Mouse (Mus musculus) heart, adult 2 months (tissue): ENCODE measurements at regions not wholly inside any gene's neighbourhood (a gene's known extent, or its start where the extent isn't known, plus 50 kb on each side); places are given as distances from the start of the nearest gene placed in this dataset.

Experiments
- CTCF ChIP-seq: fragments of 200-600 bp; IDR thresholded peaks from 2 replicates; pipeline ENCODE4 v1.8.1; 2022; ENCODE audit warnings: antibody characterized with exemption, mild to moderate bottlenecking, moderate library complexity
- EP300 ChIP-seq: fragments of 200-500 bp; IDR thresholded peaks from 2 replicates; pipeline ENCODE4 v1.6.1; 2011; ENCODE audit warnings: low read depth, low read length, control low read depth; ENCODE audit not compliant: insufficient read depth
- POLR2A ChIP-seq: fragments of 200-500 bp; IDR thresholded peaks from 2 replicates; pipeline ENCODE4 v1.6.1; 2011; ENCODE audit warnings: mild to moderate bottlenecking, low read depth, low read length, control low read depth; ENCODE audit not compliant: insufficient read depth

- TF ChIP-seq CTCF (no peak), POLR2A (no peak), EP300 (no peak)
Measured at GRCm38 (mm10) chr3:39809586-39809985, 721.5 kb upstream of the Intu start.
